Mouse (Mus musculus): Measurements from ENCODE around the gene Osbpl11.

Gene Osbpl11

GRCm38 (mm10) chr16:33173151-33173550, 11.7 kb upstream of the Osbpl11 start:
- no peak for TF ChIP-seq GATA4 (IDR thresholded peaks at IDR 0.05; ENCODE audit: insufficient replicate concordance, low read length)

GRCm38 (mm10) chr16:33174695-33175094, 10.2 kb upstream of the Osbpl11 start:
- no peak for TF ChIP-seq GATA4 (IDR thresholded peaks at IDR 0.05; ENCODE audit: insufficient replicate concordance, low read length)

GRCm38 (mm10) chr16:33177722-33178121, 7.1 kb upstream of the Osbpl11 start:
- no peak for TF ChIP-seq GATA4 (IDR thresholded peaks at IDR 0.05; ENCODE audit: insufficient replicate concordance, low read length)

- no peak for TF ChIP-seq GATA4 (IDR thresholded peaks at IDR 0.05; ENCODE audit: insufficient replicate concordance, low read length)
Measured at GRCm38 (mm10) chr16:33178278-33179074, 6.4 kb upstream of the Osbpl11 start.

- no peak for TF ChIP-seq GATA4 (IDR thresholded peaks at IDR 0.05; ENCODE audit: insufficient replicate concordance, low read length)
Measured at GRCm38 (mm10) chr16:33179911-33180310, 5.0 kb upstream of the Osbpl11 start.

GRCm38 (mm10) chr16:33180793-33181192, 4.1 kb upstream of the Osbpl11 start:
- no peak for TF ChIP-seq GATA4 (IDR thresholded peaks at IDR 0.05; ENCODE audit: insufficient replicate concordance, low read length)

GRCm38 (mm10) chr16:33185261-33186046, 583 bp downstream of the Osbpl11 start:
- no peak for TF ChIP-seq GATA4 (IDR thresholded peaks at IDR 0.05; ENCODE audit: insufficient replicate concordance, low read length)

- TF ChIP-seq GATA4 (IDR thresholded peaks at IDR 0.05; ENCODE audit: insufficient replicate concordance, low read length), result no peak
Measured at GRCm38 (mm10) chr16:33186134-33186533, 1.3 kb downstream of the Osbpl11 start.

- no peak for TF ChIP-seq GATA4 (IDR thresholded peaks at IDR 0.05; ENCODE audit: insufficient replicate concordance, low read length)
Measured at GRCm38 (mm10) chr16:33188076-33188475, 3.2 kb downstream of the Osbpl11 start.

GRCm38 (mm10) chr16:33191671-33192091, 6.8 kb downstream of the Osbpl11 start:
- no peak for TF ChIP-seq GATA4 (IDR thresholded peaks at IDR 0.05; ENCODE audit: insufficient replicate concordance, low read length)

- no peak for TF ChIP-seq GATA4 (IDR thresholded peaks at IDR 0.05; ENCODE audit: insufficient replicate concordance, low read length)
Measured at GRCm38 (mm10) chr16:33192280-33192679, 7.4 kb downstream of the Osbpl11 start.

GRCm38 (mm10) chr16:33193649-33194048, 8.8 kb downstream of the Osbpl11 start:
- no peak for TF ChIP-seq GATA4 (IDR thresholded peaks at IDR 0.05; ENCODE audit: insufficient replicate concordance, low read length)

GRCm38 (mm10) chr16:33195686-33196313, 10.9 kb downstream of the Osbpl11 start:
- TF ChIP-seq GATA4 (IDR thresholded peaks at IDR 0.05; ENCODE audit: insufficient replicate concordance, low read length), result no peak

- no peak for TF ChIP-seq GATA4 (IDR thresholded peaks at IDR 0.05; ENCODE audit: insufficient replicate concordance, low read length)
Measured at GRCm38 (mm10) chr16:33196578-33196977, 11.7 kb downstream of the Osbpl11 start.

- TF ChIP-seq GATA4 (IDR thresholded peaks at IDR 0.05; ENCODE audit: insufficient replicate concordance, low read length), result no peak
Measured at GRCm38 (mm10) chr16:33200589-33200988, 15.7 kb downstream of the Osbpl11 start.

GRCm38 (mm10) chr16:33210812-33211211, 25.9 kb downstream of the Osbpl11 start:
- no peak for TF ChIP-seq GATA4 (IDR thresholded peaks at IDR 0.05; ENCODE audit: insufficient replicate concordance, low read length)

Data from liver, adult (tissue).